Mouse (Mus musculus) heart, postnatal 0 days (tissue): ENCODE measurements around the gene E4f1.

Source experiments
- CTCF ChIP-seq: IDR thresholded peaks from 2 replicates; pipeline ENCODE4 v1.5.1; 2016; ENCODE audit warnings: antibody characterized with exemption, control low read depth, low read depth
- EP300 ChIP-seq: IDR thresholded peaks from 2 replicates; pipeline ENCODE4 v1.6.1; 2016; ENCODE audit warnings: antibody characterized with exemption, low read depth

DNA sequence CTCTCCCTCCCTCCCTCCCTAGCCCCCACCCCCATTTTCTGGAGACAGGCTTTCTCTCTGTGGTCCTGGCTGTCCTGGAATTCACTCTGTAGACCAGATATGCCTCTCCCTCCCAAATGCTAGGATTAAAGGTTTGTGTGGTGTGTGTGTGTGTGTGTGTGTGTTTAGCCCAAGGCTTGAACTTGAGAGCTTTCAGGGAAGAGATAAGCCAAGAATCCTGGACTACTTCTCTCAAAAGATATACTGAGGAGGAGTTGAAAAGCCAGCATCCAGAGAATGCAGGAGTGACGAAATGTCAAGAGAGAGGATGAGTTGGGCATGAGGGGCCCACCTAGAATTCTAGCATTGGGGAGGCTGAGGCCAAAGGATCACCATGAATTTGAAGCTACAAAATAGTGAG is 7.2 kb downstream of the E4f1 start:
- TF ChIP-seq CTCF (no peak), EP300 (no peak)
